Mouse (Mus musculus): ENCODE measurements at regions not wholly inside any gene's neighbourhood (a gene's known extent, or its start where the extent isn't known, plus 50 kb on each side); places are given as distances from the start of the nearest gene placed in this dataset.

DNA sequence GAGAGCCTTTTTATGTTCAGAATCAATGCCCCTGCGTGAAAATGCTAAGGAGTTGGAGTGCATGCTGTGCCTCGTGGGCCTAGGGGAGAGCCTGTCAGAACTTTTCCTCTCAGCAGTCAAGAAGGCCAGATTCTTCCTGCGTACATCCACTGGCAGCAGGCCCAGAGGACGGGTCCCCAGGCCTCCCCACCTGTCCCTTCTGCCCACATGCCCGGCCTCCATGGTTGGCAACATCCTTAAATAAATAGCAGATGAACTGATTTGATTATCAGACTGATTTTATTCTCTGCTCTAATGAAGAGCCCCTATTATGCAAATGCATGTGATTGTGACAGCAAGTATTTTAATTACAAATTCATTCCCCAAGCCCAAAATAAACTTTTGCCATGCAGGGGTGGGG is 479.2 kb upstream of the Fam19a5 start:
- DNase-seq: no peak
- intact Hi-C loops (cut with DNase I): no loop called here

DNA sequence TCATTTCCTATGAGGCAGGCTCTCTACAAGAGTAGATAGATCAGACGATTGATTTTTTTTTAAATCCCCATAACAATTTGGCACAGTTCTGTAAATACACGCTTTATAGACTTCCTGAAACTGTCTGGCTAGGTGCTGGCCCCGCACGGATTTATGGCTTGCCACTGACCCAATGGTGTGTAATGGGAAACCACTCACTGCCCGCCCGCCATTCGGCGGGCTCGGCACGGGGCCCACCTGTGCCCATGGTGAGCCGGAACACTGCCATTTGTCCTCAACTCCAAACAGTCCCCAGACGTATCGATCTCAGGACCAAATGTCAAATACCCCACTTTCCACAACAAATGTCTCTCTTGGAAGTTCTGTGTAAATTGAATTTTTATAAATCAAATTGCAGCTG is 475.8 kb upstream of the Fam19a5 start:
- intact Hi-C loops (cut with DNase I): no loop called here
- no peak for DNase-seq

DNA sequence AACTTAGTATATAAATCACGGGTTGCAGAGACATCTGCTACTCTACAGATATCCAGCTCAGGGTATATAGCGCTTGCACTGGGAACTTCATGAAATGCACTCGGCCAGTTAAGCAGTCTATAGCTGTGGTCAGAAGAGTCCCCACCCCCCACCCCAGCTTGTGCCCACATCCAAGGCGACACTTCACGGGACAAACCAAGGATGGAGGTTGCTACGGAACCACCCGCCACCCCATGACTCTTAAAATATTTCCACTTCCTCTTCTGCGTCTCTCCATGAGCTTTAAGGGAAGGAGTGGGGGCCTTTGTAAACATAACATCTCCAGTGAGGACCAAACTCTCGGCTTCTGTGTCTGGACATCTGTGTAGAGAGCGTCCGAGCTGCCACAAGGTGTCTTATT is 469.5 kb upstream of the Fam19a5 start:
- intact Hi-C loops (cut with DNase I): no loop called here
- no peak for DNase-seq

DNA sequence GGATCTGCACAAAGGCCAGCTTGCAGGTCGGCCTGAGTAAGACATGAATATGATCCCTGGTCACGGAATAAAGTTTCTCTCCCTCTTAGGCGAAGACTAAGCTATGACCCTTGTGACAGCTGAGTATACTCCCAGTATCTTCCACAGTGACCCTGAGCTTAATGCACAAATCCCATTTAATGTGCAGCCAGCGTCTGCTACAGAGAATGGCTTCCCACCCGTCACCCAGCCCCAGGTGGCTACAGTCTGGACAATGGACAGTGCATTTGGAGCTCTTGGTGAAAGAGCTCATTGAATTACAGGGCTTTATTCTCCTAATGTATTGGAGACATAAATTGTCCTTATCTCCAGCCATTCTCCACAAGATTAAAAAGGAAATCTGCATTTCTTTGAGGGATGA is 454.3 kb upstream of the Fam19a5 start:
- no peak for DNase-seq
- intact Hi-C loops (cut with DNase I): no loop called here

DNA sequence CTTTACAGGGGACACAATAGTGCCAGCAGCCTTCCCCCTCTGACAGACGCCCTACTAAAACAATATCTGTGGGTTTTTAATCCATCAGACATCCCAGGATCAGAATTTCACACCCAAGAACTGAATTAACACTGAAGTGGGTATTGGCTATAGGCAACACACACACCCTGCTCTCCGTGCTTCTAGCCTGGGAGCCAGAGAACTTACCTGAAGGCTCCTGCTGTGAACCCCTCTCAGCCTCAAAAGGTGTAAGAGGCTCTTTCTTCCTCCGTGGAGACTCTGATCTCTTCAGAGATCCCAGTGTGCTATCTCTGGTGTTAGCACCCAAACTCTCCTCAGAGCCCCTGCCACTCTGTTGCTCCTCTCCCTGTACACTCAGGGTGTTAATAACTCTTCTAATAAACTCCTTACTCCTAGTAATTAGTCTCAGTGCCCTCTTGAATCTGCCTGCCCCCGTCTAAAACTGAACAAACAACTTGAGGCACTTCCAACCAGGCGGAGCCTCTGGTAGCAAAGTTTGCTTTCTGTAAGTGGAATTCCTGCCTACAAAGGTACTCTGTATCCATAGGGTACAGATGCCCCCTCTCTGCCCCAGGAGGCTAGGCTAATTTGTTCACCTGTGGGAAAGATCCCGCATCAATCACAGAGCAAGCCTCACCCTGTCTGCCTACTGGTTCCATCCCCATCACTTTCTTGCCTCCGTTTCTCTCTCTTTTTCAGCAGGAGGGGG is 452.9 kb upstream of the Fam19a5 start:
- intact Hi-C loops (cut with DNase I): no loop called here
- no peak for DNase-seq

DNA sequence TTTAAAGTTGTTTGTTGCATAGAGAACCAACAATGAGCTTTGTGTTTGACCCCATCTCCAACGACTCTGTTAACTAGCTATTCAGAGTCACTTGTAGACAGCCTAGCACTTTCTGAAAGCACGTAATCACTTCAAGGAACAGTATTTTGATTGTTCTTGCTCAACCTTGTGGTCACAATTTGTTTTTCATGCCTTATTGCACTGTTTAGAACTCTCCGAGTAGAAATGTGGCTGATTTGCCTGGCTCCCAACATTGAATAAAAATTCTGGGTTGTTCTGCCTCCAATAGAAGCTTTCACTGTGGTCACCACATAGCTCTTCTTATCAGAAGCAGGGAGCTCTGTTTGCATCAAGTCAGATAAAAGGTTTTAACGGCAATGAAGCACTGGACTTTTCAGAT is 446.9 kb upstream of the Fam19a5 start:
- no peak for DNase-seq
- intact Hi-C loops (cut with DNase I): no loop called here

DNA sequence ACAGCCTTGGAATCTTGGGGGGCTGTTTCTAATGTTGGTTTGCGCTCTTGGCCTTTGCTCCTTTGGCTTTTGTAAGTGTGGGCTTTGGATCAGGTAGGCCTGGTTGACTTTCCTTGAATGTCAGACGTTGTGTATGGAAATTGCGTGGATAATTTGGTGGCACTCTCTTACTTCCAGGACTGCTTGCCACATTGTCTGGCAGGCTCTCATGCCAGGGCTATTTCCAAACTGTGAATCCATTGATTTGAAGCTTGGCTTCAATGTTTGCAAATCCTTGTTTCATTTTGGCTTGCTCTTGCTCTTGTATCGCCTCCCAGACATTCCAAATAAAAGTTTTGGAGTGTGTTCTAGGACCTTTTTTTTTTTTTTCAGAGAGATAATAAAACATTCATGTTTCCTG is 443.0 kb upstream of the Fam19a5 start:
- intact Hi-C loops (cut with DNase I): no loop called here
- DNase-seq: no peak

DNA sequence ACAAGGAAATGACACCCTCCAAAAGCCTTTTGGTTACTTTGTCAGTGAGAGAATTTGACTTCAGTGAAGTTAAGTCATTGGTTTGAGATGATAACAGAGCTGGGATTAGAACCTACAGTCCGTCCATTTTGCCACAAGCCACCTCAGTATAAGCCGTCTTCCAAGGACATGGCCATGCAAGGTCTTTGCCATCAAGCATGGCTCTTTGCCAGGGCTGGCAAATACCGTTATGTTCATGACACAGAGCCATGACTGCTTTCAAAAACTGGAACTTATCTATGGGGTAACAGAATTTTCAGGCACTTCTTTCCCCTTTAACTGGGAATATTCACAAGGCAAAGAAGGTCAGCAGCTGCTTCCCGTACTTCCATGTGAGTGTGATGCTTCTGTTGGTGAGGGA is 441.9 kb upstream of the Fam19a5 start:
- intact Hi-C loops (cut with DNase I): no loop called here
- DNase-seq: no peak

DNA sequence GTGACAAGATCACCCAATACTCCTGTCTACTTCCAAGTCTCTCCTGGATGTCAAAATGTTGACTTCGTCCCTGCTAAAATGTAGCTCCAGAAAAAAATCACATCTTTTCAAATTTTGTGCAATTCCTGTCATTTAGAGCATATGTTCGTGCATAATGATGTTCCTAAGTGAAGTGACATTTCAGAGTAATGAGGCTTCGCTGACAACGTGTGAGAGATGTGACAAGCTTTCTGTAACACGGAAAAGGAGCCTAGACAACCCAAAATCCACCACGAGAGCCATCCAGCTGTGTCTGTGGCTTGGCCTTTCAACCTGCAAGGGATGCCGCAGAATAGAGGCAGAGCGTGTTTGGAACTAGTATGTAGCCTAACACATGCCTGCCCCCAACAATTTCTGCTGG is 438.1 kb upstream of the Fam19a5 start:
- intact Hi-C loops (cut with DNase I): no loop called here

DNA sequence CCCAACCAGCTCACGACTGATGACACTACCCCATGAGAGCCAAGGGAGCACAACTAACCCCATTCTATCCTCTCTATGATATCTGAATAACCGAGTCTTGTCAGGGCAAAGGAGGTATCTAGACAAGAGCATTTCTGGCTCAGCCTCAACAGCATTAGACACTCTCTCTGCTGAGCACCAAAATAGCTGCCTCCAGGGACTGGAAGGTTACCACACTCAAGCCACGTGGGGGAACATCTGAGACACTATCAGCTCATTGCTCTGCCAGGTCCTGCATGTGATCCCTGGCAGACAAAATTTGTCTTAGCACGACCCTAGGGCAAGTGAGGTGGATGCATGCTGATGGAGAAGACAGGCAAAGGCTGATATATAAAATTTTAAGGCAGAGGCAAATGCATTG is 436.4 kb upstream of the Fam19a5 start:
- DNase-seq: peak; percentile 23 to 32
- intact Hi-C loops (cut with DNase I): no loop called here

More for the DNA sequence above, 438.1 kb upstream of the Fam19a5 start:
- DNase-seq: no peak

DNA sequence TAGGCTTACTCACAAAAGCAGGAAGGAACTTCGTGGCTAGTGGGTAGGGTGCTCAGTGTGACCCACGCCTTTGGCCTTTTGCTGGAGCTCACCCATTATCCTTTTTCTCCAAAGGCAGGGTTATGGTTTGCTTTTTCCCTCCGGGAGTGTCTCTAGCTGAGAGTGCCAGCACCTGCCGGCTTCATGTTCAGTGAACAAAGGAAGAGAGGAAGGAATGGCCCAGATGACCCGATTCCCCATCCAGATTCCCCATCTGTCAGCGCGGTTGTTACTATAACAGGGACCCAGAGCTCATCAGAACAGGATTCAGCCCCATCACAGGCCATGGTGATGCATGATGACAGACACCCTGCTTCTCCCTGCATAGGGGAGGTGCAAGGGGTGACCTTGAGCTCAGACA is 435.7 kb upstream of the Fam19a5 start:
- intact Hi-C loops (cut with DNase I): no loop called here
- no peak for DNase-seq

DNA sequence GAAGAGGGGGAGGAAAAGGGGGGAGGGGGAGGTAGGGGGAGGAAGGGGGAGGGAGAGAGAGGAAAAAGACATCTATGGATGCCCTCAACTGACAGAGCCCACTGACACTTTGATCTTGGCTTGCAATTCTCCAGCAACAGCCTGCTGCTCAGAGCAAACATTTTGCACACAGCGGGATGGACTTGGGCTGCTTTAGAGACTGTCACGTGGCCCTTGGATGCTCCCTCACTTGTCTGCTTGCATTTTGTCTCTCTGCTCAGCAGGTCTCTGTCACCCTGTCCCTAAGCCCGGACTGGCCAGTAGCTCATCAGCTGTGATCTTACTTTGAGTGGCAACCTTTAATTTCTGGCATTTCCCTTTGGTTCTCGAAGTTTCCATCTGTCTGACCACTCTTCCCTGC is 421.4 kb upstream of the Fam19a5 start:
- intact Hi-C loops (cut with DNase I): no loop called here
- DNase-seq: no peak

DNA sequence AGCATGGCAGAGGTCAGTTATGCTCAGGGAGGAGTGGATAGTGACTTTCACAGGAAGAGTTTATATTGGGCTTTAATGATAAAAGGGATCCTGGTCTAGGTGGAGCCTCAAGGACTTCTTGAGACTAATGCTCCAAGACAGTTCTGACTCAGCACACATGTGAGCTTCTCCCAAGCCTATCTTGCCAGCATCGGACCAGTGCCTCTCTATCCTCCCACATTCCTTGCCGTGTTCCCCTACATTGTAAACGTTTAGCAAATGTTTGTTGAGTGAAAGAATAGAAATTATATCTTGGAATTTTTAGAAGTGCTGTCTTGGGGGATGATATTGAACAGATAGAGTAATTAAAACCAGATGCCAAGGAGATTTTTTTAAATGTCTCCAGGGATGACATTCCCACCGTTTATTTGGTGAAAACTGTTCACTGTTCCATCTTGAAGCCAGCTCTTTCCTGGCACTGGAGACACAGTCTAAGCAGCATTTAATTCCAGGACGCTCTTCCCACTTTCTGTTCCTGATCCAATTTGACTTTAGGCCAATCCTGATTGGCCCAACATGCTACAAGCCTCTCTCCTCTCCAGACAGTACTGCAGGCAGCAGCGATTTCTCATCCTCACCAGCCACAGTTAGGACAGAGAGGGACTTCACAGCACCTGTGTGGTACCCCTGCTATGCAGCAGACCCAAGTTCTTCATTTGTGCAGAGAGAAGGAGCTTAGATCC is 418.5 kb upstream of the Fam19a5 start:
- intact Hi-C loops (cut with DNase I): no loop called here

DNA sequence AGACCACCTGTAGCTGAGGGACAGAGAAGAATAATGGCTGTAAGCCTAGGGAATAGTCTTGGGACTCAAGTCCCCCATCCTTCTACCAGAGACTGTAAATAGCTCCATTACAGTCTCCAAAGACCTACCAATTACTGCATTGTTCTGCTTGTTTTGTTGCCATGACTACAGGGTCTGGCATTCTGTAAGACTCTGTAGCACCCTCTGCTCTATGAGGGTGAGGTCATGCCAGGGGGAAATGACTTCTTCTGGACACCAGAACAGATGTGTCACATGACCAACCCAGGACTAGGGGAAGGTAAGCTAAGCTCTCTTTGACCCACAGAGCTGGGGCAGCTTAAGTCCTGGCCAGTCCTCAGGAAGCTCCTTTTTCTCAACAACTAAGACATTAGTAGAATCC is 405.2 kb upstream of the Fam19a5 start:
- DNase-seq: no peak
- intact Hi-C loops (cut with DNase I): no loop called here

More for the DNA sequence above, 418.5 kb upstream of the Fam19a5 start:
- DNase-seq: no peak

DNA sequence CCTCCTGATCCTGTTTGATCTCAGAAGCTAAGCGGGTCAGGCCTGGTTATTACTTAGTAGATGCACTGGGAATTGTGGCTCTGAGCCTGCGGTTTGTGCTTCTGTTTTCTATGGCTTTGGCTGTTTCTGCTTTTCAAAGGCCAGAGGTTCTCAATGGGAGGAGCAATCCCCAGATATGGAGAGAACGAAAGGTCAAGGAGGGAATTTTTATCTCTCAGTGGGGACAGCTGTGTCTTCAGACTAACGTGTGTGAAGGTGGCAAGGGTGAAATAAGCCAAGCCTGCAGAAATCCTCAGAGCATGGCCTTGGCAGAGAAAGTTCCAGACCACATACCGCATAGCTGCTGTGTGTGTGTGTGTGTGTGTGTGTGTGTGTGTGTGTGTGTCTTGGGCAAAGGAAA is 375.0 kb upstream of the Fam19a5 start:
- DNase-seq: no peak
- intact Hi-C loops (cut with DNase I): no loop called here

DNA sequence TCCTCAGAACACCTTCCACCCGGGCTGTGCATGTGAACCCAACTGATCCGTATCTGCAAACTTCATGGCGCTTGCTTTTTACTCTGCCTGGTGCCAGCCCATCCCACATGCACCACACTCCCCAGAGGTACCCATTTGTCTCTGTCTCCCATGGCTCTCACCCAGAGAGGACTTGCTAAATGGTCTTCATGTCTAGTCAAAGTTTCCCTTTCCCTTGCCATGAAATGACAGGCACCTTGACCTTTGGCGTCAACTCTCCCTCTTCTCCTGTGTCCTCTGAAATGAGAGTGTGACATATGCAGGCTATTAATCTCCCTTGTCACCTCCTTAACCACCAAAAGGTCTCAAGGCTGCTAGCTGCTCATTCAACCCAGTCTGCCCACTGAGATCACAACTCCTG is 373.2 kb upstream of the Fam19a5 start:
- DNase-seq: no peak
- intact Hi-C loops (cut with DNase I): no loop called here

DNA sequence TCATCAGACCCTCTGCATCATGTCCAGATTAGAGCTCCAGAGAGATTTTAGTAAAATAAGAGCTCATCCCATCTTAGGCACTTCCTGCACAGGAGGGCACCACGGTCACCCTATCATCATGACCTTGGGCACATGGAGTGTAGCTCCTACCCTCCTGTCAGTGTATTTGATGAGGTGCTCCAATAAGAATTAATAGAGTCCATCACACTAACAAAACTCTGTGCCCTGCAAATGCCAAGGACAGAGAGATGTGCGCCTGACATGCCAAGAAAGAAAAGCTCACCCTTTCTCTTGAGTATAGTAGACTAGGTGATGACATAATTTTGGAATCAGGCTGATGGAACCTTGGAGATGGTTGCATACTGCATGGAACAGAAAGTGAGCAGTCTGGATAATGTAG is 371.0 kb upstream of the Fam19a5 start:
- intact Hi-C loops (cut with DNase I): no loop called here
- no peak for DNase-seq

DNA sequence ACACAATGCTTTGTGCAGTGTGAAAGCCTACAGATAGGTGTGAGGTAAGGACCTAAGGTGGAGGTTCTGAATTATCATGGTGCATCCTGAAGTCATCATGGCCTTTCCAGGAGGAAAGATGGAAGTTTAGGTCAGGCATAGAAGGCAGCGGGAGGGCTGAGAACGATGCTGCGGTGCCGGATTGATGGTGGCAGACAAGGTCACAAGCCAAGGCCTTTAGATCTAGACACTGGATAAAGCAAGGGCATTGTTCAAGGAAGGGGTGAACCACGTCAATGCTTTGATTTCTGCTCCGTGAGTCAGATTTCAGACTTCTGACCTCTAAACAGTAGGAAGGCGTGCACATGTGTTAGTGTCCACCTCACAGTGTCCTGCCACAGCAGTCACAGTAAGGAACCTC is 365.5 kb upstream of the Fam19a5 start:
- intact Hi-C loops (cut with DNase I): no loop called here
- no peak for DNase-seq

DNA sequence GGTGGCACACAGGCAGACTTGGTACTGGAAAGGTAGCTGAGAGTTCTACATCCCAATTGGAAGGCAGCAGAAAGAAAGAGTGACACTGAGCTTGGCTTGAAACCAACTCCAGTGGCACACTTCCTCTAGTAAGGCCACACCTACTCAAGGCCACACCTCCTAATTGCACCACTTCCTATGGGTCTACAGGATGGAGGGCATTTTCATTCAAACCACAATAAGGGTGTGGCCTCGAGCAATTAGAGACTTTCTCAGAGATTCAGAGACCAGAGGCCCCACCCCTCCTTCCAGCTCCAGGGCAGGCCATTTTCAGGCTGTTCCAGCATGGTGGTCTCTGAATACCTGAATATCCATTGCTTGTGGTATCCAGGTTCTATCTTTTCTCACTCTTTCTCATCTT is 363.3 kb upstream of the Fam19a5 start:
- intact Hi-C loops (cut with DNase I): no loop called here
- DNase-seq: no peak

DNA sequence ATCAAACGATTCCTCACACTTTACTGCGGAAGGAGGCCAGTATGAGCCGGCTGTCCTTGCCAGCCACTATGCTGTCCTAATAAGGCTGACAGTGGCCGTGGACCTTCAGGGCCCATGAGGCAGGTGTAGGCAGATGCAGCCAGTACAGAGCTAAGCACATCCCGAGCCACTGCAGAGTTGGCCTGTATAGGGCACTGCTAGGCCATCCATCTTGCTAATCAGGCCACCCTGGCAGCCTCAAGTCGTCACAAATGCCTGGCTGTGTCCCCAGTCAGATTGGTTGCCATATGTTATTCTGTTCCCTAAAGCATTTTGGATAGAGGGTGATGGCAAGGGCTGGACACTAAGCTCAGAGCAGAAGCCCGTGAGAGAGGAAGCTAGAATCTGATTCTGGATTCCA is 359.9 kb upstream of the Fam19a5 start:
- peak in 1 of 2 experiments; percentile 4 for DNase-seq
- intact Hi-C loops (cut with DNase I): no loop called here

DNA sequence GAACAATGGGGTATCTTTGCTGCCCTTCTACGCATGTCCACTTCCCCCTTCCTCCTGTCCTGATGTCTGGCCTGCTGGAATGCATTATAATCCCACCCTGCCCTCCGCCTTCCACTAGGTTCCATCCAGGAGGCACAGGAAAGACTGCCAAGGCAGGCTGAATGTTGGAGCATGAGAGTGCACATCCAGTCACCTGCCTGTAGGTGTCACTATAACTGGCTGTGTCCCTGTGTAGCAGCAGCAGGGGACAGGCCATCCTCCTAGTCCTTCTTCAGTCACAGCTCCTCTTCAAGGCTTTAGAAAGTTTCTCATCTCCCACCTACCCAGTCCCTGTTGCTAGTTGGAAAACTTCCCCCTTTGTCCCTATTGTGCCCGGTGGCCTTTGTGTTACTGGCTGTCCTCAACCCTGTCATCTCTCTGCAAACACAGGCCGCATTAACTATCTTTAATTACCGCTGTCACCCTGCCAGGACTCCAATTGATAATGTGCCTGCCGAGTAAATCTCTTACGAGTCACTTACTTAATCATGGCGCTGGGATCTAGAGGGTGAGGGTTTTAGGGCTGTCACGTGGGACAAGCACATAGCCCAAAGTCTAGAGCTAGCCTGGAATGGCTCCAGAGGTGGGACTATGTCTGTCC is 355.2 kb upstream of the Fam19a5 start:
- intact Hi-C loops (cut with DNase I): no loop called here
- DNase-seq: no peak

DNA sequence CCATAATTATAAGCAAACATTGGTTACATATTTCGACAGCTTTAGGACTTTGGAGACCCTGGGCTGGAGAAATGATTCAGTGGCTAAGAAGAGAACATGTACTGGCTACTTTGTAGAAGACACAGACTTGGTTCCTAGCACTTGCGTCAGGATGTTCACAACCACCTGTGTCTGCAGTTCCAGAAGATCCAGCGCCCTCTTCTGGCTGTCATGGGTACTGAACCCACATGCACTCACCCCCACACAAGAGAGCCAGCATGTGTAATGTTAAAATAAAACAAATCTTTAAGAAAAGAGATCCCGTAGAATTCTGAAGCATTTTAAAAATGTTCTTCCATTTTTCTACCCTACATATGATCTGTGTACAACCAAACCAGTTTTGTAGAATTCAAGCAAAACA is 352.2 kb upstream of the Fam19a5 start:
- no peak for DNase-seq
- intact Hi-C loops (cut with DNase I): no loop called here
